Mouse (Mus musculus) E14TG2a.4 (cell line): ENCODE measurements at regions not wholly inside any gene's neighbourhood (a gene's known extent, or its start where the extent isn't known, plus 50 kb on each side); places are given as distances from the start of the nearest gene placed in this dataset.

Experiments
- CTCF ChIP-seq: conservative IDR thresholded peaks from 2 replicates; pipeline ENCODE4 v1.5.1; 2014; ENCODE audit warnings: low read length
- NANOG ChIP-seq: IDR thresholded peaks from 2 replicates; pipeline ENCODE4 v1.6.1; 2014; ENCODE audit warnings: borderline replicate concordance, low read length, mixed read lengths

DNA sequence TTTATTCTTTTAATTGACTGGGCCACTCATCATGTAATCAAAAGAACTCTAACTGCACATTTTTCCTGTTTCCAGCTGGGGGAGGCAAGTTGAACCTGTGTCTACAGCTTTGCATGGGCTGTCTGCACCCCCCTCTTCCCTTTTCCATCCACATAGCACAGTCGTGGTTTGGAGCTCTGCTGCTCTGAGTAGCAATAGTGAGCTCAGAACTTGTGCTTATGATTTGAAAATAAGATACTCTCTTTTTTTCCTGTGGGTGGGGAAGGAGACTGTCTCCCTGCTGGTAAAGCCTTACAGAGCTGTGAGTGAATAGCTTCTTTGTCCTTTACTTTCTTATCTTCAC lies 72.2 kb upstream of the Pfn2 start:
- TF ChIP-seq CTCF (no peak), NANOG (no peak)
